Mouse (Mus musculus) small intestine, adult 2 months (tissue): ENCODE measurements at regions not wholly inside any gene's neighbourhood (a gene's known extent, or its start where the extent isn't known, plus 50 kb on each side); places are given as distances from the start of the nearest gene placed in this dataset.

Experiments
- H3K27ac ChIP-seq: fragments of 200-500 bp; 2 replicates; pipeline ENCODE4 v1.5.1; 2012; ENCODE audit warnings: low read depth, low read length, control low read depth, inconsistent platforms; ENCODE audit not compliant: insufficient read depth
- H3K27me3 ChIP-seq: fragments of 200-500 bp; 2 replicates; pipeline ENCODE4 v1.6.1; 2012; ENCODE audit warnings: mild to moderate bottlenecking, moderate library complexity, low read length, inconsistent platforms; ENCODE audit not compliant: control insufficient read depth, insufficient read depth
- H3K36me3 ChIP-seq: fragments of 200-500 bp; 2 replicates; pipeline ENCODE4 v1.6.1; 2012; ENCODE audit warnings: mild to moderate bottlenecking, low read length, control low read depth, inconsistent platforms; ENCODE audit not compliant: control insufficient read depth, insufficient read depth
- H3K4me1 ChIP-seq: fragments of 200-500 bp; 2 replicates; pipeline ENCODE4 v1.6.1; 2012; ENCODE audit warnings: low read length, inconsistent platforms, mixed read lengths; ENCODE audit not compliant: control insufficient read depth, insufficient read depth, insufficient read length
- H3K4me3 ChIP-seq: fragments of 200-500 bp; 2 replicates; pipeline ENCODE4 v1.5.1; 2012; ENCODE audit warnings: low read depth, mild to moderate bottlenecking, control low read depth, inconsistent platforms, low read length, moderate library complexity
- CTCF ChIP-seq: fragments of 200-500 bp; IDR thresholded peaks from 2 replicates; pipeline ENCODE4 v1.5.1; 2012; ENCODE audit warnings: low read depth, mild to moderate bottlenecking, control low read depth, inconsistent platforms, low read length, moderate library complexity, mixed read lengths; ENCODE audit not compliant: insufficient replicate concordance, insufficient read length; ENCODE audit errors: extremely low read depth
- POLR2A ChIP-seq: fragments of 200-500 bp; IDR thresholded peaks from 2 replicates; pipeline ENCODE4 v1.6.1; 2012; ENCODE audit warnings: low read depth, mild to moderate bottlenecking, control low read depth, inconsistent platforms, low read length, moderate library complexity
- WGBS: fragments of 180-500 bp; shearing (Covaris S2); methylation state at CpG from one replicate; pipeline ENCODE4 v1.1.7; 2018; 5-methylcytosine and 5-hydroxymethylcytosine counted together

DNA sequence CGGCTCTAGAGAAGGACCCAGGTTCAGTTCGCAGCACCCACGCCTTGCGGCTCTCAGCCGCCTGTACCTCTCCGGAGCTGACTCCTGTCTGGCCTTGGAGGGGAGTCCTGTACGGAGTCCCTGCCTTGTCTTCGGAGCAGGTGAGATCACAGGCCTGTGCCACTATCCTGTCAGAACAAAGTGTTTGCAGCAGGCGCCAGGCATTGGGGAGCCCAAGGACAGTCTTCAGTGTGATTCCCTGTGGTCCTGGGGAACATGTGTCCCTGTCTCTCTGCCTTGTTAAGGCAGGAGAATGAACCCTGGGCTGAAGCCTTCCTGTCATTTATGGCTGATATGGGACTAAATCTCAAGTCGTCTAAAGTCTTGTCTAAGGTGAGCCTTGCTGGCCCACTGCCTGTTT lies 176.5 kb downstream of the Vrk1 start:
- 89% methylated on average over 10 of the region's 10 CpGs for WGBS
- TF ChIP-seq POLR2A: no peak
- no peak for TF ChIP-seq CTCF
- Histone ChIP-seq H3K36me3 (no peaks in the 10 kb centered on the region), H3K4me1 (no peaks in the 10 kb centered on the region), H3K27ac (no peak overlapping the region), H3K4me3 (no peak overlapping the region), H3K27me3 (no peaks in the 10 kb centered on the region)

- TF ChIP-seq CTCF (no peak), POLR2A (no peak)
- no peak overlapping the region for H3K27ac ChIP-seq
- no peak overlapping the region for H3K4me3 ChIP-seq
- no peaks in the 10 kb centered on the region for H3K4me1 ChIP-seq
- no peaks in the 10 kb centered on the region for H3K36me3 ChIP-seq
- 81% methylated on average over 7 of the region's 7 CpGs for WGBS
- H3K27me3 ChIP-seq: no peaks in the 10 kb centered on the region
Observed at GRCm38 (mm10) chr12:106191771-106192170, 181.7 kb downstream of the Vrk1 start.

GRCm38 (mm10) chr12:106199302-106199701 lies 189.3 kb downstream of the Vrk1 start:
- no peak overlapping the region for H3K27ac ChIP-seq
- H3K4me1 ChIP-seq: no peaks in the 10 kb centered on the region
- WGBS: 15% methylated on average over 4 of the region's 4 CpGs
- no peak for TF ChIP-seq POLR2A
- no peak for TF ChIP-seq CTCF
- no peaks in the 10 kb centered on the region for H3K27me3 ChIP-seq
- no peak overlapping the region for H3K4me3 ChIP-seq
- H3K36me3 ChIP-seq: no peaks in the 10 kb centered on the region

- TF ChIP-seq CTCF (no peak), POLR2A (no peak)
- WGBS: 84% methylated on average over 8 of the region's 8 CpGs
- H3K27me3 ChIP-seq: no peaks in the 10 kb centered on the region
- H3K4me3 ChIP-seq: no peak overlapping the region
- H3K27ac ChIP-seq: no peak overlapping the region
- H3K4me1 ChIP-seq: no peaks in the 10 kb centered on the region
- H3K36me3 ChIP-seq: no peaks in the 10 kb centered on the region
Observed at GRCm38 (mm10) chr12:106203526-106203925, 193.5 kb downstream of the Vrk1 start.

DNA sequence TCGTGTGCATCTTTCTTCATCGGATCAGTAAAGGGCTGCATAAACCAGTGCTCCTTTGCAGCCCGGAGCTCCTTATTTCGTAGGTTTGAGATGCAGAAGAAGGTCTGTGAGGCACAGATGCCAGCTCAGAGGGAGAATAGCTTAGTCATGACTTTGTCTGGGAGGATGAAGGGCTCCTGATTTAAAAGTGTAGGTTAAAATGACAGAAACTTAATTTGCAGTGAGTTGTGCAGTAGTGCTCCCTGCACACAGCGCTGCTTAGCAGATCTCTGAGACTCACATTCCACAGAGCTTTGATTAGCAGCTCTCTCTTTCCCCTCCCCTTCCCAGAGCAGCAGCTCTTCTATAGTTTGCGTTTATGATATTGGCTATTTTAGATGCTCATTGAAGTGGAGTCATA lies 200.9 kb downstream of the Vrk1 start:
- 72% methylated on average over 6 of the region's 6 CpGs for WGBS
- Histone ChIP-seq H3K36me3 (no peaks in the 10 kb centered on the region), H3K27ac (no peak overlapping the region), H3K4me3 (no peak overlapping the region), H3K4me1 (no peaks in the 10 kb centered on the region), H3K27me3 (no peaks in the 10 kb centered on the region)
- no peak for TF ChIP-seq POLR2A
- TF ChIP-seq CTCF: no peak

- H3K27ac ChIP-seq: no peak overlapping the region
- H3K36me3 ChIP-seq: no peaks in the 10 kb centered on the region
- no peak for TF ChIP-seq CTCF
- no peak for TF ChIP-seq POLR2A
- H3K4me3 ChIP-seq: no peak overlapping the region
- no peaks in the 10 kb centered on the region for H3K4me1 ChIP-seq
- 84% methylated on average over 8 of the region's 8 CpGs for WGBS
- H3K27me3 ChIP-seq: no peaks in the 10 kb centered on the region
Observed at GRCm38 (mm10) chr12:106211488-106211887, 201.5 kb downstream of the Vrk1 start.

GRCm38 (mm10) chr12:106212397-106212796 lies 202.4 kb downstream of the Vrk1 start:
- Histone ChIP-seq H3K27ac (no peak overlapping the region), H3K4me3 (no peak overlapping the region), H3K27me3 (no peaks in the 10 kb centered on the region), H3K4me1 (no peaks in the 10 kb centered on the region), H3K36me3 (no peaks in the 10 kb centered on the region)
- WGBS: 75% methylated on average over 5 of the region's 5 CpGs
- TF ChIP-seq CTCF (no peak), POLR2A (no peak)

DNA sequence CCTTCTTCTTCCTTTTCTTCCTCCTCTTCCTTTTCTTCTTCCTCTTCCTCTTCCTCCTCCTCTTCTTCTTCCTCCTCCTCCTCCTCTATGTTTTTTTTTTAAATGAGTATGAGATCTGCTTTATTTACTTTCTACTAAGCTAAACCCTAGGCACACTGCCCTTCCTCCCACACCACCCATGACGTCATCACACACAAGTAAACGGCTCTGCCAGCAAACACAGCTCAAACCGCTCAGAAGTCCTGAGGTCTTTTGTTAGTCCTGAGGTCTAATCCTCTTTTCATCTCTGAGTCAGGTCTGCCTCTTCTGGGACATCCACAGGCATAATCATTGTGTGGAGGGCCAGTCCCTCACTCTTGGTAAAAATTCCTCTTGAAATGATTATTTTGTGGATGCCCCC lies 210.0 kb downstream of the Vrk1 start:
- no peaks in the 10 kb centered on the region for H3K36me3 ChIP-seq
- no peaks in the 10 kb centered on the region for H3K27me3 ChIP-seq
- WGBS: 5% methylated on average over 3 of the region's 3 CpGs
- TF ChIP-seq CTCF (no peak), POLR2A (no peak)
- no peaks in the 10 kb centered on the region for H3K4me1 ChIP-seq
- H3K4me3 ChIP-seq: no peak overlapping the region
- H3K27ac ChIP-seq: no peak overlapping the region
